Mouse (Mus musculus): ENCODE data around the gene Rsph14.

Rsph14 gene

DNA sequence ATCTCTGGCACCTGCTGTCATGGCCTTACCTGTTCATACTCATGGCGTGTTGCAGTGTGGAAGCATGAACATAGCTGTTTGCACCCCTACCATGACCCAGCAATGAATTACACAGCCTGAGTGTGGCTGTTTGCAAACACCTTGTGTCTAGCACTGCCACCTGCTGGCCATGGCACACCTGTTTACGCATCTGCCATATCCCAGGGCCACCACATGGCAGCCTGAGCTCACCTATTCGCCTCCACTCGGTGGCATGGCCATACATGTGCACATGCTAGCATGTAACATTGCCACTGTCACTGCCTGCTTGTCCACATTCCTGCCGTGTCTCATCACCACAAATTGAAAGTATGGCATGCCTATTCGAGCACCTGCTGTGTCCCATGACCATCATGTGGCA is 102.8 kb downstream of the Rsph14 start:
- peak; percentile 51 to 54 for DNase-seq

DNA sequence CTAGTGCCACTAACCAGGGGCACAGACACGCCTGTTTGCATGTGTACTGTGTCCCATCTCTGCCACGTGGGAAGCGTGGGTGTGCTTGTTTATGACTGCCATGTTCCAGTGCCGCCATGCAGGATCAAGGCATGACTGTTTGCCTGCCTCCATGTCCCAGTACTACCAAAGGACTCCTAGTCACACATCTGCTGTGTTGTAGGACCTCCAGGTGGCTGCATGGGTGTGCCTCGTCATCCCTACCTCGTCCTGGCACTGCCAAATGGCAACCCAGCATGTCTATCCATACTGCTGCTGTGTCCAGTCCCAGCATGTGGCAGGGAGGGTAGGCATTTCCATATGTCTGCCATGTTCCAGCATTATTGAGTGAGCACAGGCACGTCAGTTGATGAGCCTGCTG is 104.1 kb downstream of the Rsph14 start:
- no peak for DNase-seq

DNA sequence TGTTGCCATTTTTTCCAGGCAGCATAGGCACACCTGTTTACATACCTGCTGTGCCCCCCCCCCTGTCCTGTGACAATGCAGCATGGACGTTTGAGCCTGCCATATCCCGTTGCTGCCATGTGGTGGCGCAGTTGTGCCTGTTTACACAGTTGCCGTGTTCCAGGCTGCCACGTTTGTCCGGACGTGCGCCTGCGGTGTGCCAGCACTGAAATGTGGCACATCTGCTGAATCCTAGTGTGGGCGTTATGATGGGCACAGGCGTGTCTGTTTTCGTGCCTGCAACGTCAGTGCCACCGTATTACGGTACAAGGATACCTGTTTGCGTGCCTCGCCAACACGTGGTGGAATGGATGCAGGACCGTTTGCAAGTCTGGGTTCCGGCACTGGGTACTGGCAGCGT is 107.1 kb downstream of the Rsph14 start:
- peak; percentile 75 to 81 for DNase-seq

DNA sequence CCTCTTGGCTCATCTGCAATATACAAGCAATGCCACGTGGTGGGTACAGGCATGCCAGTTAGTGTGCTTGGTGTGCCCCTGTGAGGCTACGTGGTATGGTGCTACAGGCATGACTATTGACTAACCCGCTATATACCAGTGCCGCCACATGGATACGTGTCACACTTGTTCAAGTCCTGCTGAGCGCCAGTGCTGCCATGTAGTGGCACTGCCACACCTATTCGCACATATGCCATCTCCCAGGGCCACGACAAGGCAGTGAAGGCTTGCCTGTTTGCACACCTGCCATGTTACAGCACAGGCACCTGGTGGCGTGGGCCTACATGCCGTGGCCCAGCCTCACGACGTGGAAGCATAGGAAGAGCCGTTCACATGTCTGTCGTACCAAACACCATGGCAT is 108.1 kb downstream of the Rsph14 start:
- DNase-seq, result no peak

DNA sequence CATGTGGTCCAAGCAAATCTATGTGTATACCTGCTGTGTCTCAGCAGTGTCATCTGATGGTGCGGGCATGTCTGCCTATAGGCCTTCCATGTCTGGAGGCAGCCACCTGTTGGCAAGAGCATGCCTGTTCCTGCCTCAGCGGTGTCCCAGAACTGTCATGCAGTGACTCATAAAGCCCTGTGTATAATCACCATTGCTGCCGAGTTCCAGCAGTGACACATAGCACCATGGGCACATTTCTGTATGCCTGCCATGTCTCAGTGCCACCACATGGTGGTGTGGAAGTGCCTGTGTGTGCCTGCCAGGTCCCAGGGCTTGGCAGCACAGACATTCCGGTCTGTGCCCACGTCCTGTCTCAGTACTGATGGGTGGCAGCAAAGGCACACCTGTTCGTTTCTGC is 109.6 kb downstream of the Rsph14 start:
- DNase-seq, result peak; percentile 35 to 55

DNA sequence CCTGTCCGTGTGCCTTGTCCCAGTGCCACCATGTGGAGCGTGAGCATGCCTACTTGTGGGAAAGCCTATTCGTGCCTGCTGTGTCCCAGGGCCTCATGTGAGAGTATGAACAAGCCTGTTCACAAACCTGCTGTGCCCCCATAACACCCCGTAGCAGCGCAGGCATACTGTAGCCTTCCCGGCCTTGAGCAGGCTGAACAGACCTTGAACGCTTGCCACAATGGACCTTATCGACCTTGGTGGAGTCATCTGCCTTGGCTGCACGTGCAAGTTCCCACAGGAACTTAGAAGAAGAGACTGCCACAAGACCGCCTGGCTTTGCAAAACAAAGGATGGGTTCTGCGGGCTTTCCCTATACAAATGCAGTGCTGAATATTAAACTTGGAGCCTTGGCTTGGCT is 110.8 kb downstream of the Rsph14 start:
- DNase-seq, result no peak

DNA sequence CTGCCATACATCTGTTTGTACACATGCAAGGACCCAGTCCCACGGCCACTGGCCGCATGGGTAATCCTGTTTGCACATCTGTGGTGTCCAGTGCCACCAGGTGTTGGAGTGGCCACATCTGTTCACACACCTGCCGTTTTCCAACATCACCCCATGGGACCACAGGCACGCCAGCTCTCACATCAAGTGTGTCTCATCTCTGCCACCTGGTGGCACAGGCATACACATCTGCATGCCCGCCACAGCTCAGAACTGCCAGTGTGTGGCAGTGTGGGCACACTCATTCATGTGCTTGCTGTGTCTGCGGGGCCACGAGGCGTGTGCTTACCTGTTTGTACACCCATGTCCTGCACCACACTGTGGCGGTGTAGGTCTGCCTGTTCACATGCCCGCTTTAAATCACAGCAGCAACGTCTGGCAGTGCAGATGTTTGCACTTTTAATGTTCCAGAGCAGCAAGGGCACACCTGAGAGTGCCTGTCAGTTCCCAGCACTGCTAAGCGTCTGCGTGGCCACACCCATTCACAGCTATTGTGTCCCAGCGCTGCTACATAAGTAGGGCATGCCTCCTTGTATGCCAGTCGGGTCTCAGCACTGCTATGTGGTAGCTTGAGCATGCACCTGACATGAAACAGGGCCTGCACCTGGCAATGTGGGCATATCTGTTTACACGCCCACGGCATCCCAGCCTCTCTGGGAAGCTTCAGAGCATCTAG is 111.4 kb downstream of the Rsph14 start:
- peak; percentile 71 to 80 for DNase-seq

DNA sequence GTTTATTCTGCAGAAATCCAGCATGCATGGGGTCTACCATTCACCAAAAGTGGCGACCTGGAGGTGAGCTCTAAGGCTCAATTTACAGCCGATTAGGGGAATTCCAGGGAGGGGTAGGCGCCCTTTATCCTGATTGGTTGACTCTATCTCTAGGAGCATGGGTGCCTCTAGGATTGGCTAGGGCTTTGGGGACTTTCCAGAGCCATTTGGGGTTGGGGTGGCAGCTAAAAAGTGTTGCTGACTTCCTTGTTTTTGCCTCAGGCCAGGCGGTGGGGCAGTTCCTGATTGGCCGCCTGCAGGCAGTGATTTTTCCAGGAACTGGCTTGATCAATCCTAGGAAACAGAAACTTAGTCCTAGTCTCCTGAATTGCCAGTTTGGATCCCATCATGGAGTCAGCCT is 113.1 kb downstream of the Rsph14 start:
- DNase-seq, result no peak

DNA sequence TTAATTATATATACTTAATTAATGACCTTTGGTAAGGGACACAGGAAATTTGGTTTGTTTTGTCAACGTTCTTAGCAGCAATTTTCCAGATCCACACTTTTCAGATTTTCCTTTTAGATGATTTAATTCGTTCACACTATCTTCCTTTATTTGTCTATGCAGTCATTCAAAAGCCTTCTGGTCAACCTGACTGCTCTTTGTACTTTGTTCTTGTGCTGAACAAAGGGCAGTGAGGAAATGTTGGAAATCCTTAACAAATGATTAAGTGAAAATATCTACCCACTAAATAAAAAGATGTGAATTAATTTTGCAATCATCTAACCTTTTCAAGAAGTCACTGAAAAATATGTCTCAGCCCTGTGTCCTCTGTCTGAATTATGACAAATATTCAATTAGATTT is 124.0 kb downstream of the Rsph14 start:
- no peak for DNase-seq

Data from kidney, postnatal 4 days (tissue).